ENCODE assay signal across 11 mouse cellular contexts in the genomic region with DNA sequence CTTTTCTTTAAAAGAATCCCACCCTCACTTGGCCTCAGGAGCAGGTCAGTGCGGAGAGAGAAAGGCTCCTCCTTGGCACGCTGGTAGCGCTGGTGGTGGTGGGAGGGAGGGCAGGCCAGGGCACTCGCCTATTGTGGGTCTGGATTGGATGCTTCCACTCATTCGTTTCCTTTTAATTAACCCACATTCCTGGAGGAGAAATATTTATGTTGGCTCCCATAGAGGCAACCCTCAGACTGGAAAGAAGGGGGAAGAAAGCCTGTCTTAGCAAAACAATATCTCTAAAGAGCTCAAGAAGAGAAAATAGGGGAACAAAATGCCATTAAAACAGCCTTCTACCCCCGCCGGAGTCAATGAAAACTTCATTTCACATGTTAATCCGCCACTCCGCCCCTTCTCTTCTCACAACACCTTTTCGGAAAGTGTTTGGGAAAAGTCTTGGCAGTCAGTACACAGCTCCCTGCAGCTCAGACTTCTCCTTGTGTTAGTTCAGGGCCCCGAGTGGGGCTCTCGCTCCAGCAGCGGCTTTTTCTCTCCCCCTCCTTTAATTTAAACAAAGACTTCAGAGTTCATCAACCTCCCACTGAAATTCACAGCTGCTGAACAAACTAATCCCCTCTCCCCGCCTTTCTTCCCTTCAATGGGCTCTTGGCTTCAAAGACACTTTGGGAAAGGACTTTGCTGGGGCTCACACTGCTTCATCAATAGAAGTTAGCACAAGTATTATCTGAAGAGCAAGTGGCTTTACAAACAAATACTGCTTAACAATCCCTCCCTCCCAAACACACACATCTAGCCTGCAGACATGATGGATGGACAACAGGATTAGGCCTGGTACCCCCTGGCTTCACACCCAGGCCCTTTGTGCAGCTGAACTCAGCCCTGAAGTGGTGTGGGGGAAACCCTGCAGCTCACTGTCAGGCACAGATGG. TPM values are rescaled to one million over a fixed set of nuclear protein-coding genes. Genes with fewer than 3 reads are reported as not detected.
DNase-seq lines count a peak whose midpoint lies in the region; ATAC-seq and TF ChIP-seq lines count a peak whose summit lies in the region.
"Had no signal": no experiment of that assay in that cellular context is flagged by ENCODE, and none has a peak within 500 bp of the region (broad histone marks: within the 10 kb centered on the region; RNA-seq: fewer than 3 reads in every experiment).

No protein-coding gene starts in this region.

- no peak overlapping the region for H3K4me3 ChIP-seq in liver, adult 2 months (ENCODE audit: insufficient read depth, low read depth, low read length)
- H3K4me3 ChIP-seq in forebrain, embryonic 11.5 days (ENCODE audit: low read depth, low read length): no peak overlapping the region
- H3K4me3 ChIP-seq in neural tube, embryonic 14.5 days (ENCODE audit: low read depth, low read length): no peak overlapping the region
- H3K4me3 ChIP-seq in liver, postnatal 0 days (ENCODE audit: low read depth, low read length): no peak overlapping the region
- H3K4me3 ChIP-seq: liver, embryonic 15.5 days had no signal

- DNase-seq in liver, adult 2 months (ENCODE audit: extremely low read depth, low read depth, low spot score): peak; percentile 10
- no peak for DNase-seq in liver
- peak; percentile 86 for DNase-seq in forebrain, embryonic 11.5 days (ENCODE audit: low spot score)
- peak; percentile 39 for DNase-seq in kidney, postnatal 14 days
- no peak for DNase-seq in heart, adult 8-10 months (ENCODE audit: low spot score)
- no peak for DNase-seq in liver, postnatal 0 days
- no peak for DNase-seq in left cerebral cortex, adult 8-10 months (ENCODE audit: low spot score in 2 of 2)
- DNase-seq: cerebellum, postnatal 14 days had no signal

- peak; percentile 81 for ATAC-seq in forebrain, embryonic 11.5 days (replicated peaks; ENCODE audit: low FRiP score)
- peak; percentile 59 for ATAC-seq in neural tube, embryonic 14.5 days (ENCODE audit: low read depth)
- no peak for ATAC-seq in liver, postnatal 0 days
- ATAC-seq: activated CD4-positive, CD25-positive, alpha-beta regulatory T cell, adult 4 months had no signal

- 43% methylated on average over 14 of the region's 14 CpGs for WGBS in liver, adult 2 months
- 1% methylated on average over 14 of the region's 14 CpGs for WGBS in forebrain, embryonic 11.5 days
- WGBS in neural tube, embryonic 14.5 days: 5% methylated on average over 14 of the region's 14 CpGs
- WGBS in liver, postnatal 0 days (ENCODE audit: insufficient replicate concordance): 37% methylated on average over 14 of the region's 14 CpGs

- H3K27ac ChIP-seq in liver, adult 2 months (replicated peaks; ENCODE audit: insufficient read depth, low read depth, low read length): no peak overlapping the region
- peak overlapping the region; percentile 82 for H3K27ac ChIP-seq in forebrain, embryonic 11.5 days (ENCODE audit: low read depth, low read length)
- H3K27ac ChIP-seq in neural tube, embryonic 14.5 days (ENCODE audit: low read depth, low read length): no peak overlapping the region
- no peak overlapping the region for H3K27ac ChIP-seq in liver, postnatal 0 days (ENCODE audit: low read depth)
- H3K27ac ChIP-seq: liver, embryonic 15.5 days had no signal

- no peak for TF ChIP-seq EP300 in liver, postnatal 0 days (IDR thresholded peaks at IDR 0.05; ENCODE audit: low read depth)

- no peaks in the 10 kb centered on the region for H3K9me3 ChIP-seq in forebrain, embryonic 11.5 days (ENCODE audit: control insufficient read depth, low read length)
- H3K9me3 ChIP-seq in neural tube, embryonic 14.5 days (ENCODE audit: control insufficient read depth, low read length): no peaks in the 10 kb centered on the region
- no peaks in the 10 kb centered on the region for H3K9me3 ChIP-seq in liver, postnatal 0 days (ENCODE audit: low read length)
- H3K9me3 ChIP-seq: liver, embryonic 15.5 days had no signal

- peaks cover 10% of the 10 kb centered on the region for H3K27me3 ChIP-seq in liver, adult 2 months (ENCODE audit: control insufficient read depth, insufficient read depth, low read length)
- peaks cover 83% of the 10 kb centered on the region for H3K27me3 ChIP-seq in forebrain, embryonic 11.5 days (ENCODE audit: control insufficient read depth, insufficient read depth, low read length)
- peaks cover 32% of the 10 kb centered on the region for H3K27me3 ChIP-seq in neural tube, embryonic 14.5 days (ENCODE audit: control insufficient read depth, insufficient read depth, low read length)
- peaks cover 59% of the 10 kb centered on the region for H3K27me3 ChIP-seq in liver, postnatal 0 days (ENCODE audit: insufficient read depth, low read length)

- TF ChIP-seq POLR2A in liver, adult 2 months (IDR thresholded peaks at IDR 0.05; ENCODE audit: extremely low read depth, insufficient read depth, low read length): no peak

- H3K4me2 ChIP-seq in forebrain, embryonic 11.5 days (ENCODE audit: low read depth, low read length, severe bottlenecking): peak overlapping the region; percentile 71; the same call in 1 of the 2 replicates
- no peak overlapping the region for H3K4me2 ChIP-seq in neural tube, embryonic 14.5 days (ENCODE audit: low read depth, low read length)
- no peak overlapping the region for H3K4me2 ChIP-seq in liver, postnatal 0 days (ENCODE audit: low read depth, low read length)
- H3K4me2 ChIP-seq: liver, embryonic 15.5 days had no signal

- H3K36me3 ChIP-seq in liver, adult 2 months (ENCODE audit: control insufficient read depth, insufficient read depth, low read length): no peaks in the 10 kb centered on the region; the same call in 1 of the 2 replicates
- H3K36me3 ChIP-seq in forebrain, embryonic 11.5 days (ENCODE audit: control insufficient read depth, insufficient read depth, low read length): no peaks in the 10 kb centered on the region
- no peaks in the 10 kb centered on the region for H3K36me3 ChIP-seq in neural tube, embryonic 14.5 days (ENCODE audit: control insufficient read depth, insufficient read depth, low read length)
- H3K36me3 ChIP-seq in liver, postnatal 0 days (replicated peaks; ENCODE audit: insufficient read depth, low read length): no peaks in the 10 kb centered on the region
- H3K36me3 ChIP-seq: liver, embryonic 15.5 days had no signal

- TF ChIP-seq CTCF in liver, adult 2 months (IDR thresholded peaks at IDR 0.05; ENCODE audit: low read depth, low read length): no peak
- TF ChIP-seq CTCF in liver, postnatal 0 days (IDR thresholded peaks at IDR 0.05; ENCODE audit: low read depth): no peak

- no peaks in the 10 kb centered on the region for H3K79me2 ChIP-seq in liver, adult 2 months (ENCODE audit: control insufficient read depth, insufficient read depth, low read length)

- H3K9ac ChIP-seq in liver, adult 2 months (ENCODE audit: low read depth, low read length): no peak overlapping the region
- peak overlapping the region; percentile 10; the same call in 1 of the 2 replicates for H3K9ac ChIP-seq in forebrain, embryonic 11.5 days (ENCODE audit: low read length)
- no peak overlapping the region for H3K9ac ChIP-seq in neural tube, embryonic 14.5 days (replicated peaks; ENCODE audit: low read depth, low read length)
- no peak overlapping the region for H3K9ac ChIP-seq in liver, postnatal 0 days (replicated peaks)
- H3K9ac ChIP-seq: liver, embryonic 15.5 days had no signal

- no peaks in the 10 kb centered on the region for H3K4me1 ChIP-seq in liver, adult 2 months (ENCODE audit: control insufficient read depth, insufficient read depth, low read length)
- peaks cover 32% of the 10 kb centered on the region for H3K4me1 ChIP-seq in forebrain, embryonic 11.5 days (replicated peaks; ENCODE audit: control insufficient read depth, insufficient read depth, low read length)
- peaks cover 18% of the 10 kb centered on the region for H3K4me1 ChIP-seq in neural tube, embryonic 14.5 days (ENCODE audit: control insufficient read depth, insufficient read depth, low read length)
- H3K4me1 ChIP-seq in liver, postnatal 0 days (ENCODE audit: insufficient read depth): peaks cover 12% of the 10 kb centered on the region

RNA-seq across cellular contexts. Expression of gene Wnt8b, which starts 21.5 kb away (rescaled TPM):
- total RNA-seq in liver, adult 2 months (2014; rRNA removed): not detected in 2 replicates
- polyA plus RNA-seq in liver, adult 2 months (2012; rRNA removed): not detected in 2 replicates
- polyA plus RNA-seq in forebrain, embryonic 11.5 days (2014; fragmentation: Nextera tagmentation; extraction: Ambion mirVana): 60.2 and 63.5 TPM in 2 replicates
- polyA plus RNA-seq in neural tube, embryonic 14.5 days (2014; fragmentation: Nextera tagmentation; extraction: Ambion mirVana): 0.12 TPM in 1 of 2 replicates, not detected in the other
- total RNA-seq in heart, adult 8-10 months (2022): under 1 TPM in 1 of 4 experiments, not detected in 3; 0.09 TPM
- not detected in 2 replicates for polyA plus RNA-seq in liver, postnatal 0 days (2015; fragmentation: Nextera tagmentation; extraction: Ambion mirVana)
- total RNA-seq in left cerebral cortex, adult 8-10 months (2022): under 1 TPM; 0.30 to 0.78 (median 0.58) TPM
- polyA plus RNA-seq: activated CD4-positive, CD25-positive, alpha-beta regulatory T cell, adult 4 months; liver, embryonic 15.5 days had no signal

RNA-seq across cellular contexts. Expression of gene Sec31b, which starts 30.9 kb away (rescaled TPM):
- 1.7 and 1.9 TPM in 2 replicates for total RNA-seq in liver, adult 2 months (2014; rRNA removed)
- polyA plus RNA-seq in liver, adult 2 months (2012; rRNA removed): 5.8 and 8.6 TPM in 2 replicates
- polyA plus RNA-seq in forebrain, embryonic 11.5 days (2014; fragmentation: Nextera tagmentation; extraction: Ambion mirVana): 0.81 and 0.84 TPM in 2 replicates
- polyA plus RNA-seq in neural tube, embryonic 14.5 days (2014; fragmentation: Nextera tagmentation; extraction: Ambion mirVana): 0.17 and 0.40 TPM in 2 replicates
- total RNA-seq in heart, adult 8-10 months (2022): 10 to 100 TPM in 3 of 4 experiments, 1 to 10 TPM in 1; 9.7 to 14.1 (median 10.7) TPM
- 0.54 and 0.57 TPM in 2 replicates for polyA plus RNA-seq in liver, postnatal 0 days (2015; fragmentation: Nextera tagmentation; extraction: Ambion mirVana)
- 1 to 10 TPM in 1 of 4 experiments, under 1 TPM in 3; 0.25 to 1.4 (median 0.51) TPM for total RNA-seq in left cerebral cortex, adult 8-10 months (2022)

RNA-seq across cellular contexts. Expression of gene Gm20538, which starts 37.8 kb away (rescaled TPM):
- total RNA-seq in liver, adult 2 months (2014; rRNA removed): not detected in 2 replicates
- not detected in 2 replicates for polyA plus RNA-seq in liver, adult 2 months (2012; rRNA removed)
- polyA plus RNA-seq in forebrain, embryonic 11.5 days (2014; fragmentation: Nextera tagmentation; extraction: Ambion mirVana): not detected in 2 replicates
- polyA plus RNA-seq in neural tube, embryonic 14.5 days (2014; fragmentation: Nextera tagmentation; extraction: Ambion mirVana): not detected in 2 replicates
- total RNA-seq in heart, adult 8-10 months (2022): not detected
- not detected in 2 replicates for polyA plus RNA-seq in liver, postnatal 0 days (2015; fragmentation: Nextera tagmentation; extraction: Ambion mirVana)
- not detected for total RNA-seq in left cerebral cortex, adult 8-10 months (2022)
- polyA plus RNA-seq: liver, embryonic 15.5 days had no signal

RNA-seq across cellular contexts. Expression of gene Ndufb8, which starts 40.5 kb away (rescaled TPM):
- 368 and 394 TPM in 2 replicates for total RNA-seq in liver, adult 2 months (2014; rRNA removed)
- polyA plus RNA-seq in liver, adult 2 months (2012; rRNA removed): 554 and 570 TPM in 2 replicates
- 424 and 454 TPM in 2 replicates for polyA plus RNA-seq in forebrain, embryonic 11.5 days (2014; fragmentation: Nextera tagmentation; extraction: Ambion mirVana)
- polyA plus RNA-seq in neural tube, embryonic 14.5 days (2014; fragmentation: Nextera tagmentation; extraction: Ambion mirVana): 678 and 806 TPM in 2 replicates
- 1,000 to 10,000 TPM; 2,001 to 2,142 (median 2,069) TPM for total RNA-seq in heart, adult 8-10 months (2022)
- 394 and 410 TPM in 2 replicates for polyA plus RNA-seq in liver, postnatal 0 days (2015; fragmentation: Nextera tagmentation; extraction: Ambion mirVana)
- total RNA-seq in left cerebral cortex, adult 8-10 months (2022): 100 to 1,000 TPM; 359 to 428 (median 393) TPM

RNA-seq across cellular contexts. Expression of gene Hif1an, which starts 47.9 kb away (rescaled TPM):
- 8.8 and 11.0 TPM in 2 replicates for total RNA-seq in liver, adult 2 months (2014; rRNA removed)
- polyA plus RNA-seq in liver, adult 2 months (2012; rRNA removed): 8.8 and 10.6 TPM in 2 replicates
- 33.0 and 33.3 TPM in 2 replicates for polyA plus RNA-seq in forebrain, embryonic 11.5 days (2014; fragmentation: Nextera tagmentation; extraction: Ambion mirVana)
- polyA plus RNA-seq in neural tube, embryonic 14.5 days (2014; fragmentation: Nextera tagmentation; extraction: Ambion mirVana): 21.0 and 28.2 TPM in 2 replicates
- total RNA-seq in heart, adult 8-10 months (2022): 10 to 100 TPM; 53.2 to 62.2 (median 59.5) TPM
- 5.3 and 6.8 TPM in 2 replicates for polyA plus RNA-seq in liver, postnatal 0 days (2015; fragmentation: Nextera tagmentation; extraction: Ambion mirVana)
- total RNA-seq in left cerebral cortex, adult 8-10 months (2022): 10 to 100 TPM; 25.7 to 30.6 (median 28.8) TPM

Comparison
In these comparisons a context has a peak if more than half of its experiments do, and no peak if none do; other contexts are left out.
1. DNase-seq: peak in liver, adult 2 months (single experiment), forebrain, embryonic 11.5 days (single experiment) and kidney, postnatal 14 days (single experiment); none in liver (single experiment), heart, adult 8-10 months (single experiment), liver, postnatal 0 days (single experiment) and left cerebral cortex, adult 8-10 months (0 of 2).
2. RNA of gene Wnt8b, which starts 21.5 kb away (polyA plus RNA-seq): 60.2 to 63.5 TPM in forebrain, embryonic 11.5 days; 0.12 TPM in neural tube, embryonic 14.5 days, not detected in liver, adult 2 months and not detected in liver, postnatal 0 days; every median in the first group is over 10 times any median in the second.